Mouse (Mus musculus): ENCODE measurements around the gene Wnt10a. TPM values are rescaled to one million over a fixed set of nuclear protein-coding genes. Genes with fewer than 3 reads are reported as not detected.
"Not testable (repeated sequence)": the region's sequence is repeated elsewhere in the genome, so short reads cannot be mapped to it uniquely, and the experiment has no call there.

Wnt10a gene
- polyA plus RNA-seq, 1 experiment from 2014 or later = 1.2 TPM

GRCm38 (mm10) chr1:74807551-74808071 lies 16.3 kb downstream of the Wnt10a start:
- Histone ChIP-seq H3K27ac (replicated peaks) (no peak overlapping the region; the same call in 1 of the 2 replicates), H3K36me3 (replicated peaks) (no peaks in the 10 kb centered on the region), H3K9me3 (no peaks in the 10 kb centered on the region), H3K27me3 (replicated peaks; ENCODE audit: low read depth, poor library complexity, severe bottlenecking) (peaks cover 100% of the 10 kb centered on the region), H3K4me1 (peaks cover 55% of the 10 kb centered on the region), H3K4me3 (peak overlapping the region; percentile 50)
- DNase-seq (ENCODE audit: low spot score) = no peak
- WGBS = 4% methylated on average over 23 of the region's 23 CpGs

GRCm38 (mm10) chr1:74808078-74808477 lies 16.8 kb downstream of the Wnt10a start:
- peak; percentile 94 for DNase-seq (ENCODE audit: low spot score)
- H3K9me3 ChIP-seq = no peaks in the 10 kb centered on the region
- no peaks in the 10 kb centered on the region for H3K36me3 ChIP-seq (replicated peaks)
- H3K27ac ChIP-seq (replicated peaks) = no peak overlapping the region
- peak overlapping the region; percentile 50 for H3K4me3 ChIP-seq
- peaks cover 100% of the 10 kb centered on the region for H3K27me3 ChIP-seq (replicated peaks; ENCODE audit: low read depth, poor library complexity, severe bottlenecking)
- peaks cover 50% of the 10 kb centered on the region for H3K4me1 ChIP-seq
- 0% methylated on average over 16 of the region's 16 CpGs for WGBS

GRCm38 (mm10) chr1:74809007-74809406 lies 17.7 kb downstream of the Wnt10a start:
- WGBS = 59% methylated on average over 10 of the region's 10 CpGs

GRCm38 (mm10) chr1:74814931-74815647 lies 23.8 kb downstream of the Wnt10a start:
- no peaks in the 10 kb centered on the region for H3K9me3 ChIP-seq

More at GRCm38 (mm10) chr1:74809007-74809406, 17.7 kb downstream of the Wnt10a start:
- H3K9me3 ChIP-seq = no peaks in the 10 kb centered on the region
- H3K4me1 ChIP-seq = peaks cover 41% of the 10 kb centered on the region
- no peaks in the 10 kb centered on the region for H3K36me3 ChIP-seq (replicated peaks)
- no peak overlapping the region for H3K27ac ChIP-seq (replicated peaks)
- no peak overlapping the region for H3K4me3 ChIP-seq
- H3K27me3 ChIP-seq (replicated peaks; ENCODE audit: low read depth, poor library complexity, severe bottlenecking) = peaks cover 100% of the 10 kb centered on the region
- no peak for DNase-seq (ENCODE audit: low spot score)

GRCm38 (mm10) chr1:74815965-74816364 lies 24.6 kb downstream of the Wnt10a start:
- not testable (repeated sequence) for H3K36me3 ChIP-seq (replicated peaks); H3K27ac ChIP-seq (replicated peaks); H3K9me3 ChIP-seq; H3K4me3 ChIP-seq; DNase-seq (ENCODE audit: low spot score)
- Histone ChIP-seq H3K4me1 (peaks cover 14% of the 10 kb centered on the region), H3K27me3 (replicated peaks; ENCODE audit: low read depth, poor library complexity, severe bottlenecking) (peaks cover 31% of the 10 kb centered on the region)
- 89% methylated on average over 6 of the region's 6 CpGs for WGBS

More at GRCm38 (mm10) chr1:74814931-74815647, 23.8 kb downstream of the Wnt10a start:
- H3K4me3 ChIP-seq = no peak overlapping the region
- H3K27me3 ChIP-seq (replicated peaks; ENCODE audit: low read depth, poor library complexity, severe bottlenecking) = peaks cover 39% of the 10 kb centered on the region
- peaks cover 14% of the 10 kb centered on the region for H3K4me1 ChIP-seq
- no peak overlapping the region for H3K27ac ChIP-seq (replicated peaks)
- no peak for DNase-seq (ENCODE audit: low spot score)
- 77% methylated on average over 9 of the region's 9 CpGs for WGBS
- no peaks in the 10 kb centered on the region for H3K36me3 ChIP-seq (replicated peaks)

- Histone ChIP-seq H3K9me3 (no peaks in the 10 kb centered on the region), H3K36me3 (replicated peaks) (no peaks in the 10 kb centered on the region), H3K27me3 (replicated peaks; ENCODE audit: low read depth, poor library complexity, severe bottlenecking) (peaks cover 23% of the 10 kb centered on the region), H3K4me3 (peak overlapping the region; percentile 74), H3K27ac (replicated peaks) (peak overlapping the region; percentile 93), H3K4me1 (peaks cover 14% of the 10 kb centered on the region)
- WGBS = 5% methylated on average over 38 of the region's 38 CpGs
- DNase-seq (ENCODE audit: low spot score) = peak; percentile 94
Observed at GRCm38 (mm10) chr1:74816612-74817199, 25.4 kb downstream of the Wnt10a start.

GRCm38 (mm10) chr1:74817219-74817618 lies 25.9 kb downstream of the Wnt10a start:
- peak overlapping the region; percentile 74 for H3K4me3 ChIP-seq
- WGBS = 18% methylated on average over 14 of the region's 14 CpGs
- H3K27ac ChIP-seq (replicated peaks) = peak overlapping the region; percentile 93
- no peaks in the 10 kb centered on the region for H3K9me3 ChIP-seq
- H3K36me3 ChIP-seq (replicated peaks) = no peaks in the 10 kb centered on the region
- no peak for DNase-seq (ENCODE audit: low spot score)
- peaks cover 14% of the 10 kb centered on the region for H3K4me1 ChIP-seq
- peaks cover 18% of the 10 kb centered on the region for H3K27me3 ChIP-seq (replicated peaks; ENCODE audit: low read depth, poor library complexity, severe bottlenecking)

GRCm38 (mm10) chr1:74818509-74818908 lies 27.2 kb downstream of the Wnt10a start:
- no peak for DNase-seq (ENCODE audit: low spot score)
- peaks cover 5% of the 10 kb centered on the region for H3K27me3 ChIP-seq (replicated peaks; ENCODE audit: low read depth, poor library complexity, severe bottlenecking)
- H3K9me3 ChIP-seq = no peaks in the 10 kb centered on the region
- H3K4me1 ChIP-seq = peaks cover 14% of the 10 kb centered on the region
- 94% methylated on average over 1 of the region's 1 CpGs for WGBS
- H3K36me3 ChIP-seq (replicated peaks) = no peaks in the 10 kb centered on the region
- no peak overlapping the region for H3K27ac ChIP-seq (replicated peaks)
- H3K4me3 ChIP-seq = no peak overlapping the region

GRCm38 (mm10) chr1:74823598-74823997 lies 32.3 kb downstream of the Wnt10a start:
- H3K9me3 ChIP-seq; H3K27ac ChIP-seq (replicated peaks); H3K36me3 ChIP-seq (replicated peaks); H3K4me1 ChIP-seq; H3K4me3 ChIP-seq; H3K27me3 ChIP-seq (replicated peaks; ENCODE audit: low read depth, poor library complexity, severe bottlenecking); DNase-seq (ENCODE audit: low spot score): not testable (repeated sequence)
- WGBS = 94% methylated on average over 4 of the region's 4 CpGs

GRCm38 (mm10) chr1:74824518-74825302 lies 33.4 kb downstream of the Wnt10a start:
- 0 out of 2 replicates have a peak overlapping the region, but pooled peaks have one; percentile 13 for H3K4me3 ChIP-seq
- H3K9me3 ChIP-seq = no peaks in the 10 kb centered on the region
- no peaks in the 10 kb centered on the region for H3K36me3 ChIP-seq (replicated peaks)
- H3K4me1 ChIP-seq = peaks cover 9% of the 10 kb centered on the region
- H3K27me3 ChIP-seq (replicated peaks; ENCODE audit: low read depth, poor library complexity, severe bottlenecking) = 0 out of 2 replicates have a peak, but pooled peaks cover 7% of the 10 kb centered on the region
- WGBS = 18% methylated on average over 14 of the region's 14 CpGs
- DNase-seq (ENCODE audit: low spot score) = peak; percentile 52
- H3K27ac ChIP-seq (replicated peaks) = peak overlapping the region; percentile 59

- no peak for DNase-seq (ENCODE audit: low spot score)
- Histone ChIP-seq H3K4me3 (no peak overlapping the region), H3K27me3 (replicated peaks; ENCODE audit: low read depth, poor library complexity, severe bottlenecking) (0 out of 2 replicates have a peak, but pooled peaks cover 7% of the 10 kb centered on the region), H3K9me3 (no peaks in the 10 kb centered on the region), H3K36me3 (replicated peaks) (no peaks in the 10 kb centered on the region), H3K4me1 (peaks cover 3% of the 10 kb centered on the region), H3K27ac (replicated peaks) (no peak overlapping the region)
- WGBS = 84% methylated on average over 9 of the region's 9 CpGs
Observed at GRCm38 (mm10) chr1:74830061-74830460, 38.7 kb downstream of the Wnt10a start.

GRCm38 (mm10) chr1:74833255-74833654 lies 41.9 kb downstream of the Wnt10a start:
- H3K27ac ChIP-seq (replicated peaks) = no peak overlapping the region
- 88% methylated on average over 3 of the region's 3 CpGs for WGBS
- no peaks in the 10 kb centered on the region for H3K9me3 ChIP-seq
- H3K36me3 ChIP-seq (replicated peaks) = no peaks in the 10 kb centered on the region
- H3K4me3 ChIP-seq = no peak overlapping the region
- DNase-seq (ENCODE audit: low spot score) = no peak
- H3K4me1 ChIP-seq = no peaks in the 10 kb centered on the region
- 0 out of 2 replicates have a peak, but pooled peaks cover 4% of the 10 kb centered on the region for H3K27me3 ChIP-seq (replicated peaks; ENCODE audit: low read depth, poor library complexity, severe bottlenecking)
